Mouse (Mus musculus): ENCODE measurements at regions not wholly inside any gene's neighbourhood (a gene's known extent, or its start where the extent isn't known, plus 50 kb on each side); places are given as distances from the start of the nearest gene placed in this dataset.

DNA sequence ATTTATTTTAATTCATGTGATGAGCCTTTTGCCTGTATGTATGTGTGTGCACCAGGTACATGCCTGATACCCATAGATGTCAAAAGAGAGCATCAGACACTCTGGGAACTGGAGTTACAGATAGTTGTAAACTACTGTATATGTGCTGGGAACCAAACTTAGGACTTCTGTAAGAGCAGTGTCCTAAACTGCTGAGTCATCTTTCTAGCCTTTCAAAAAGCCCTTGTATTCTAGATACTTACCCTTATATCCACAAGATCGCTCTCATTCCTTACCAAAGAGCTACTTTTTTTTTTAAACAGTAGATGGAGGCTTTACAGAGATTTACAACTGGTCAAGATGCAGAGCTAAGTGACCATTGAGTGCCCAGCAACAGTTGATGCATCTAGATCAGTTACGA is 171.0 kb downstream of the 1700064H15Rik start:
- TF ChIP-seq CTCF (IDR thresholded peaks at IDR 0.05; ENCODE audit: insufficient read depth, low read length), result no peak
- no peak for TF ChIP-seq POLR2A (IDR thresholded peaks at IDR 0.05; ENCODE audit: borderline replicate concordance, extremely low read depth, low read depth, low read length)
